8 mouse cellular contexts compared by ENCODE assay signal in the genomic region with DNA sequence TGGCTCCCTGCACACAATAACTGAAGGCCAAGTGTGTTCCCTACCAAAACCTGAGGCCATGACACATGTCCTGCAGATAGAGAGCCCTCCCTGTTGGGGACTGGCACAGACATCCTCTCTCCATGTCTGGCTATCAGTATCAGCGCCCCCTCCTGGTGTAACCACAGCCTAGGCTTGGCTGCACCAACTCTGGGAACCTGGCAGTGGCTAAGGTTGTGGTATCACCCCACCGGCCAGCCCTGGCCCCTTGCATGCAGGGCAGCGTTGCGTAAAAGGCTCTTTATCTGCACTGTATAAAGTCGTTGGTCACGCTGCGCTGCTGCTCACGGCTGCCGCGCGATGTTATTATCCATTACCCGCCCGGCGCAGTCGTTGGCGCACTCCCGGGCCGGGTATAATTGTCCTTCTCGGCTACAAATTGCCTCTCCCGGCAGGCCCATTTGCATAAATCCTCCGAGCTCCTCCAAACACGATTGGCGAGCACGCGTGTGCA. TPM values are rescaled to one million over a fixed set of nuclear protein-coding genes. Genes with fewer than 3 reads are reported as not detected.
DNase-seq lines count a peak whose midpoint lies in the region; ATAC-seq and TF ChIP-seq lines count a peak whose summit lies in the region.

No protein-coding gene starts in this region.

- no peaks in the 10 kb centered on the region for H3K9me3 ChIP-seq in intestine, embryonic 14.5 days (ENCODE audit: control insufficient read depth, low read length)
- no peaks in the 10 kb centered on the region for H3K9me3 ChIP-seq in intestine, embryonic 15.5 days
- no peaks in the 10 kb centered on the region for H3K9me3 ChIP-seq in hindbrain, embryonic 10.5 days
- no peaks in the 10 kb centered on the region for H3K9me3 ChIP-seq in limb, embryonic 12.5 days
- no peaks in the 10 kb centered on the region for H3K9me3 ChIP-seq in midbrain, postnatal 0 days (ENCODE audit: low read length)

- no peaks in the 10 kb centered on the region for H3K4me1 ChIP-seq in intestine, embryonic 14.5 days (replicated peaks; ENCODE audit: control insufficient read depth, insufficient read depth, low read length)
- 0 out of 2 replicates have a peak, but pooled peaks cover 8% of the 10 kb centered on the region for H3K4me1 ChIP-seq in intestine, embryonic 15.5 days (replicated peaks)
- peaks cover 61% of the 10 kb centered on the region for H3K4me1 ChIP-seq in hindbrain, embryonic 10.5 days (replicated peaks)
- 0 out of 2 replicates have a peak, but pooled peaks cover 18% of the 10 kb centered on the region for H3K4me1 ChIP-seq in limb, embryonic 12.5 days (replicated peaks)
- peaks cover 7% of the 10 kb centered on the region; the same call in 1 of the 2 replicates for H3K4me1 ChIP-seq in midbrain, postnatal 0 days (ENCODE audit: insufficient read depth, low read length)

- peaks cover 98% of the 10 kb centered on the region for H3K36me3 ChIP-seq in intestine, embryonic 14.5 days (ENCODE audit: control insufficient read depth, insufficient read depth, low read length)
- peaks cover 47% of the 10 kb centered on the region for H3K36me3 ChIP-seq in intestine, embryonic 15.5 days
- H3K36me3 ChIP-seq in hindbrain, embryonic 10.5 days: peaks cover 100% of the 10 kb centered on the region
- peaks cover 100% of the 10 kb centered on the region for H3K36me3 ChIP-seq in limb, embryonic 12.5 days
- H3K36me3 ChIP-seq in midbrain, postnatal 0 days (ENCODE audit: insufficient read depth, low read length): peaks cover 69% of the 10 kb centered on the region

- no peak overlapping the region for H3K27ac ChIP-seq in intestine, embryonic 14.5 days (ENCODE audit: low read depth)
- H3K27ac ChIP-seq in intestine, embryonic 15.5 days: no peak overlapping the region
- H3K27ac ChIP-seq in hindbrain, embryonic 10.5 days: peak overlapping the region; percentile 78
- 0 out of 2 replicates have a peak overlapping the region, but pooled peaks have one; percentile 64 for H3K27ac ChIP-seq in limb, embryonic 12.5 days
- H3K27ac ChIP-seq in midbrain, postnatal 0 days (ENCODE audit: low read depth, low read length): peak overlapping the region; percentile 38

- H3K4me3 ChIP-seq in intestine, embryonic 14.5 days (ENCODE audit: low read depth, low read length): no peak overlapping the region
- no peak overlapping the region for H3K4me3 ChIP-seq in intestine, embryonic 15.5 days (replicated peaks)
- H3K4me3 ChIP-seq in hindbrain, embryonic 10.5 days: no peak overlapping the region
- H3K4me3 ChIP-seq in limb, embryonic 12.5 days (replicated peaks): no peak overlapping the region
- H3K4me3 ChIP-seq in midbrain, postnatal 0 days (ENCODE audit: low read depth, low read length): no peak overlapping the region

- H3K4me2 ChIP-seq in intestine, embryonic 14.5 days (ENCODE audit: low read length): no peak overlapping the region
- no peak overlapping the region for H3K4me2 ChIP-seq in intestine, embryonic 15.5 days (replicated peaks)
- H3K4me2 ChIP-seq in limb, embryonic 12.5 days: no peak overlapping the region
- peak overlapping the region; percentile 18; the same call in 1 of the 2 replicates for H3K4me2 ChIP-seq in midbrain, postnatal 0 days (ENCODE audit: low read depth, low read length, poor library complexity, severe bottlenecking)

- DNase-seq in intestine, embryonic 14.5 days (ENCODE audit: low spot score): no peak
- peak; percentile 37 to 58 for DNase-seq in adrenal gland, adult 18-20 months (ENCODE audit: low spot score in 2 of 2)
- peak; percentile 78 for DNase-seq in embryo, embryonic 10 days (ENCODE audit: low spot score)
- DNase-seq in hindbrain, embryonic 10.5 days (ENCODE audit: low spot score): peak; percentile 82
- DNase-seq in midbrain, postnatal 0 days (ENCODE audit: low spot score): peak; percentile 85
- no peak for DNase-seq in urinary bladder, postnatal 4 days (ENCODE audit: low spot score in 2 of 2)

- no peak overlapping the region for H3K9ac ChIP-seq in intestine, embryonic 14.5 days (ENCODE audit: low read length)
- no peak overlapping the region for H3K9ac ChIP-seq in intestine, embryonic 15.5 days
- no peak overlapping the region for H3K9ac ChIP-seq in limb, embryonic 12.5 days (replicated peaks)
- 0 out of 2 replicates have a peak overlapping the region, but pooled peaks have one; percentile 19 for H3K9ac ChIP-seq in midbrain, postnatal 0 days (replicated peaks; ENCODE audit: low read length, poor library complexity, severe bottlenecking)

- ATAC-seq in intestine, embryonic 14.5 days (replicated peaks; ENCODE audit: low FRiP score, low TSS enrichment, low read depth): 0 out of 2 replicates have a peak, but pooled peaks have one; percentile 10
- no peak for ATAC-seq in intestine, embryonic 15.5 days
- 0 out of 2 replicates have a peak, but pooled peaks have one; percentile 20 for ATAC-seq in limb, embryonic 12.5 days (ENCODE audit: insufficient number of reproducible peaks, insufficient read depth, low FRiP score, low TSS enrichment, low read depth)
- ATAC-seq in midbrain, postnatal 0 days (ENCODE audit: low FRiP score): peak; percentile 50

- no peaks in the 10 kb centered on the region for H3K27me3 ChIP-seq in intestine, embryonic 14.5 days (replicated peaks; ENCODE audit: control insufficient read depth, insufficient read depth, low read length)
- no peaks in the 10 kb centered on the region for H3K27me3 ChIP-seq in intestine, embryonic 15.5 days (replicated peaks)
- H3K27me3 ChIP-seq in hindbrain, embryonic 10.5 days (ENCODE audit: insufficient read depth, poor library complexity, severe bottlenecking): no peaks in the 10 kb centered on the region
- no peaks in the 10 kb centered on the region for H3K27me3 ChIP-seq in limb, embryonic 12.5 days
- H3K27me3 ChIP-seq in midbrain, postnatal 0 days (ENCODE audit: insufficient read depth, low read length): no peaks in the 10 kb centered on the region

- peak; percentile 70 for TF ChIP-seq CTCF in midbrain, postnatal 0 days (IDR thresholded peaks at IDR 0.05)

- WGBS in intestine, embryonic 14.5 days: 80% methylated on average over 25 of the region's 25 CpGs
- 79% methylated on average over 25 of the region's 25 CpGs for WGBS in intestine, embryonic 15.5 days
- WGBS in hindbrain, embryonic 10.5 days: 46% methylated on average over 25 of the region's 25 CpGs
- WGBS in limb, embryonic 12.5 days: 68% methylated on average over 25 of the region's 25 CpGs
- WGBS in midbrain, postnatal 0 days: 15% methylated on average over 25 of the region's 25 CpGs

RNA-seq across cellular contexts. Expression of a gene that starts 47.6 kb away (rescaled TPM):
- 12.1 and 12.7 TPM in 2 replicates for polyA plus RNA-seq in intestine, embryonic 14.5 days (2014; fragmentation: Nextera tagmentation; extraction: Ambion mirVana)
- polyA plus RNA-seq in intestine, embryonic 15.5 days (2015; fragmentation: Nextera tagmentation; extraction: Ambion mirVana): 5.8 and 7.1 TPM in 2 replicates
- total RNA-seq in adrenal gland, adult 18-20 months (2021): 1 to 10 TPM; 7.8 to 8.9 TPM
- 17.0 and 18.8 TPM in 2 replicates for polyA plus RNA-seq in hindbrain, embryonic 10.5 days (2016; fragmentation: Nextera tagmentation; extraction: Ambion mirVana)
- polyA plus RNA-seq in limb, embryonic 12.5 days (2016; fragmentation: Nextera tagmentation; extraction: Ambion mirVana): 18.3 and 18.5 TPM in 2 replicates
- total RNA-seq in midbrain, postnatal 0 days (2014; rRNA removed): 39.9 and 49.8 TPM in 2 replicates
- polyA plus RNA-seq in midbrain, postnatal 0 days (2015; fragmentation: Nextera tagmentation; extraction: Ambion mirVana): 5.9 and 9.5 TPM in 2 replicates

Comparison
In these comparisons a context has a peak if more than half of its experiments do, and no peak if none do; other contexts are left out.
1. DNase-seq: peak in adrenal gland, adult 18-20 months (2 of 2), embryo, embryonic 10 days (single experiment), hindbrain, embryonic 10.5 days (single experiment) and midbrain, postnatal 0 days (single experiment); none in intestine, embryonic 14.5 days (single experiment) and urinary bladder, postnatal 4 days (0 of 2).
2. H3K27ac ChIP-seq: peak in hindbrain, embryonic 10.5 days (single experiment), limb, embryonic 12.5 days (single experiment) and midbrain, postnatal 0 days (single experiment); none in intestine, embryonic 14.5 days (single experiment) and intestine, embryonic 15.5 days (single experiment).